Mouse (Mus musculus) myocyte (in vitro differentiated cells): ENCODE measurements around the gene Tfr2.

Source experiments
- CEBPB ChIP-seq: IDR thresholded peaks from 2 replicates; pipeline ENCODE4 v1.6.1; 2011; ENCODE audit warnings: mild to moderate bottlenecking, moderate library complexity; ENCODE audit not compliant: poor library complexity, insufficient read depth, severe bottlenecking
- E2F4 ChIP-seq: IDR thresholded peaks from one replicate; pipeline ENCODE4 v1.6.1; 2011; ENCODE audit warnings: mild to moderate bottlenecking, control low read depth, moderate library complexity; ENCODE audit not compliant: insufficient read depth
- MAX ChIP-seq: IDR thresholded peaks from one replicate; pipeline ENCODE4 v1.6.1; 2011; ENCODE audit warnings: low read depth, mild to moderate bottlenecking, control low read depth
- MYOD1 ChIP-seq, 3 experiments: IDR thresholded peaks; one replicate each; pipeline ENCODE4 v1.6.1; 2011; ENCODE audit warnings: control low read depth in 2 of 3, low read depth in 2 of 3, mild to moderate bottlenecking in 2 of 3, moderate library complexity in 1 of 3; ENCODE audit not compliant: insufficient read length in 2 of 3, control insufficient read depth in 1 of 3
- MYOG ChIP-seq, 3 experiments: IDR thresholded peaks; one replicate each; pipeline ENCODE4 v1.6.1; 2011; ENCODE audit warnings: control low read depth in 2 of 3, low read depth in 2 of 3, mild to moderate bottlenecking in 2 of 3; ENCODE audit not compliant: insufficient read length in 2 of 3, control insufficient read depth in 1 of 3, insufficient read depth in 1 of 3
- POLR2A ChIP-seq: IDR thresholded peaks from one replicate; pipeline ENCODE4 v1.6.1; 2011; ENCODE audit warnings: low read depth, mild to moderate bottlenecking, control low read depth, moderate library complexity; ENCODE audit not compliant: insufficient read length
- POLR2AphosphoS2 ChIP-seq: IDR thresholded peaks from one replicate; pipeline ENCODE4 v1.6.1; 2011; ENCODE audit warnings: low read depth, control low read depth; ENCODE audit not compliant: insufficient read length
- REST ChIP-seq: IDR thresholded peaks from one replicate; pipeline ENCODE4 v1.6.1; 2011; ENCODE audit warnings: mild to moderate bottlenecking, control low read depth, moderate library complexity; ENCODE audit not compliant: insufficient read depth, insufficient read length
- SRF ChIP-seq: IDR thresholded peaks from one replicate; pipeline ENCODE4 v1.6.1; 2011; ENCODE audit warnings: low read depth; ENCODE audit not compliant: control insufficient read depth, insufficient read length
- TCF12 ChIP-seq: IDR thresholded peaks from one replicate; pipeline ENCODE4 v1.6.1; 2011; ENCODE audit warnings: mild to moderate bottlenecking, control low read depth; ENCODE audit not compliant: poor library complexity, insufficient read depth, severe bottlenecking
- TCF3 ChIP-seq: IDR thresholded peaks from one replicate; pipeline ENCODE4 v1.6.1; 2011; ENCODE audit warnings: low read depth, control low read depth; ENCODE audit not compliant: insufficient read length
- USF1 ChIP-seq: IDR thresholded peaks from one replicate; pipeline ENCODE4 v1.6.1; 2011; ENCODE audit warnings: low read depth, mild to moderate bottlenecking, control low read depth, moderate library complexity

- no peak for TF ChIP-seq USF1
- no peak for TF ChIP-seq POLR2A
- no peak for TF ChIP-seq E2F4
- no peak for TF ChIP-seq MYOG (IDR thresholded peaks at IDR 0.05; ENCODE audit: control insufficient read depth in 1 of 3, insufficient read depth in 1 of 3, insufficient read length in 2 of 3, low read depth in 2 of 3)
- TF ChIP-seq POLR2AphosphoS2 = peak; percentile 44
- no peak for TF ChIP-seq MYOD1 (IDR thresholded peaks at IDR 0.05; ENCODE audit: control insufficient read depth in 1 of 3, insufficient read length in 2 of 3, low read depth in 2 of 3)
- TF ChIP-seq MAX = no peak
- no peak for TF ChIP-seq TCF3
- no peak for TF ChIP-seq CEBPB
- TF ChIP-seq REST = no peak
- no peak for TF ChIP-seq TCF12
- no peak for TF ChIP-seq SRF
Observed at GRCm38 (mm10) chr5:137525511-137525910, 44.1 kb upstream of the Tfr2 start.
